Mouse (Mus musculus) CH12.LX (cell line): ENCODE measurements at regions not wholly inside any gene's neighbourhood (a gene's known extent, or its start where the extent isn't known, plus 50 kb on each side); places are given as distances from the start of the nearest gene placed in this dataset.

Experiments used
- CTCF ChIP-seq, 2 experiments: IDR thresholded peaks in 1 of 2; conservative IDR thresholded peaks in 1 of 2; 2 replicates each; pipeline ENCODE4 v1.5.1; 2011 to 2012; ENCODE audit warnings: low read depth in 2 of 2, low read length in 2 of 2, improper control_type of control experiment in 1 of 2, inconsistent platforms in 1 of 2, mild to moderate bottlenecking in 1 of 2, moderate library complexity in 1 of 2
- GABPA ChIP-seq: IDR thresholded peaks from 2 replicates; pipeline ENCODE4 v1.6.1; 2012; ENCODE audit warnings: low read depth, low read length, improper control_type of control experiment, inconsistent platforms; ENCODE audit not compliant: insufficient replicate concordance
- IRF4 ChIP-seq: IDR thresholded peaks from 2 replicates; pipeline ENCODE4 v1.6.1; 2014; ENCODE audit warnings: low read depth, mild to moderate bottlenecking, inconsistent platforms, low read length, improper control_type of control experiment
- KAT2A ChIP-seq: IDR thresholded peaks from 2 replicates; pipeline ENCODE4 v1.6.1; 2012; ENCODE audit warnings: low read length, improper control_type of control experiment, inconsistent platforms; ENCODE audit not compliant: insufficient replicate concordance
- MAFK ChIP-seq: IDR thresholded peaks from 2 replicates; pipeline ENCODE4 v1.6.1; 2011; ENCODE audit warnings: low read length, improper control_type of control experiment; ENCODE audit not compliant: insufficient replicate concordance
- MAX ChIP-seq: IDR thresholded peaks from 2 replicates; pipeline ENCODE4 v1.6.1; 2011; ENCODE audit warnings: low read length, improper control_type of control experiment
- NRF1 ChIP-seq: IDR thresholded peaks from 2 replicates; pipeline ENCODE4 v1.6.1; 2014; ENCODE audit warnings: low read depth, mild to moderate bottlenecking, inconsistent platforms, low read length, improper control_type of control experiment, moderate library complexity
- PAX5 ChIP-seq: IDR thresholded peaks from 2 replicates; pipeline ENCODE4 v1.6.1; 2012; ENCODE audit warnings: low read length, inconsistent platforms, mixed read lengths
- POLR2A ChIP-seq: IDR thresholded peaks from 2 replicates; pipeline ENCODE4 v1.6.1; 2011; ENCODE audit warnings: low read depth, mild to moderate bottlenecking, improper control_type of control experiment, low read length
- TBP ChIP-seq: conservative IDR thresholded peaks from 2 replicates; pipeline ENCODE4 v1.6.1; 2011; ENCODE audit warnings: low read depth, low read length, improper control_type of control experiment
- UBTF ChIP-seq: IDR thresholded peaks from 2 replicates; pipeline ENCODE4 v1.6.1; 2012; ENCODE audit warnings: low read depth, mild to moderate bottlenecking, inconsistent platforms, low read length, improper control_type of control experiment, moderate library complexity
- ZMIZ1 ChIP-seq: IDR thresholded peaks from 2 replicates; pipeline ENCODE4 v1.6.1; 2012; ENCODE audit warnings: low read depth, mild to moderate bottlenecking, inconsistent platforms, low read length, improper control_type of control experiment
- ZNF384 ChIP-seq: IDR thresholded peaks from 2 replicates; pipeline ENCODE4 v1.6.1; 2012; ENCODE audit warnings: low read depth, low read length, improper control_type of control experiment, inconsistent platforms

DNA sequence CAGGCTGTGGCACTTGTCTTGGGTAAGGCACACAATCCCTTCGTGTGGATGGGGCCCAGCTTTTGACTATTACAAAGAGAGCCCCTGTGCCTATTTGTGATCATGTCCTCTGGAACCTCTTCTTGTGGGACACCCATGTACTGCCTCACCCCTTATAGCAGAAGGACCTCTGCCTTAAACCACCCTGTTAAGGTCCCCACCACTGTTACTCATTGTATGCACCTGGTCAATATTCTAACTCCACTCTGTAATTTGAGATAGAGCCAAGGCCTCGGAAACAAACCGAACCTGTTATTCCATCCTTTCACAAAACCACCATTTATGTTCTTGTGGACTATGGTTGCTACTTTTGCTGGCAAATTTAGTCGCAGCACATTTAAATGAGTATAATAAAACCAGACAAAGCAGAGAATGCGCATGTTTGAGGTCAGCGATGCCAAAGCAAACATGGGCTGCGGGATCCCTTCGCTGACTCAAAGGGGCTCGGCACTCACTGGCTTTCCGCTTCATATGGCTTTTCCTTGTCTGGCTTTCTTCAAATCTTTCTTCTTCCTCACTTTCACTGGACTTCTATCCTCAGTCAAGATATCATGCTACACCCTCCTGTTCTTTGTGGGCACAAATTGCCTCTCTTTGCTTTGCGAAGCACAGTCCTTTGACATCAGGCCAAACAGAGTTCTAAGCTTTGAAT, 129.9 kb upstream of the Fam3c start:
- no peak for TF ChIP-seq CTCF (conservative IDR thresholded peaks at IDR 0.05 in 1 of 2, IDR thresholded peaks at IDR 0.05 in 1 of 2; ENCODE audit: low read depth in 2 of 2, low read length in 2 of 2)
- TF ChIP-seq ZMIZ1, result no peak
- no peak for TF ChIP-seq MAX
- no peak for TF ChIP-seq MAFK
- no peak for TF ChIP-seq NRF1
- no peak for TF ChIP-seq IRF4
- no peak for TF ChIP-seq POLR2A
- TF ChIP-seq ZNF384, result no peak
- no peak for TF ChIP-seq KAT2A
- no peak for TF ChIP-seq PAX5
- no peak for TF ChIP-seq UBTF
- TF ChIP-seq GABPA, result no peak
- TF ChIP-seq TBP, result no peak
